Mouse (Mus musculus) cerebellum, adult 2 months (tissue): ENCODE measurements around the gene Dhrs7.

Experiments
- CTCF ChIP-seq: fragments of 200-500 bp; IDR thresholded peaks from 2 replicates; pipeline ENCODE4 v1.5.1; 2011; ENCODE audit warnings: low read depth, mild to moderate bottlenecking, control low read depth, low read length, moderate library complexity, borderline replicate concordance; ENCODE audit not compliant: insufficient read depth
- POLR2A ChIP-seq: fragments of 200-500 bp; IDR thresholded peaks from 2 replicates; pipeline ENCODE4 v1.6.1; 2011; ENCODE audit warnings: low read length, control low read depth, borderline replicate concordance; ENCODE audit not compliant: insufficient read depth

DNA sequence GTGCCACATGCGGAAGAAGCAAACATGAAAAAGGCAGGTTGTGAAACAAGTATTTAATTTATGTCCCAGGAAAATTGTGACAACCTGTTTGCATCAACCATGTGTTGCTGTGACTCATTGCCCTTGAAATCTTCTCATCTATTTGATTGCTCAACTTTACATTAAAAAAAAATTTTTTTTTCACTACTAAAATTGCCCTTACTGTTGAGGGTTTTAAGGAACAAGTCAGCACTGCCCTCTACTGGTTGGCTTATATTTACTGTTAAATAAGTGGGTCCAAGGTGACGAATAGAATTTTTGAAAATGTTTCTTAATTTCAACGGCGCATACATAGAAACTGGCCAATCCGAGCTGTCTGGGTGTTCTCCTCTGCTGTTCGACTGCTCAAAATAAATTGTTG is 29.2 kb upstream of the Dhrs7 start:
- TF ChIP-seq CTCF: peak; percentile 19; the same call in 1 of the 2 replicates
- no peak for TF ChIP-seq POLR2A
